Mouse (Mus musculus): ENCODE results near the gene Rnf13. TPM values are rescaled to one million over a fixed set of nuclear protein-coding genes. Genes with fewer than 3 reads are reported as not detected.

Gene Rnf13
- polyA plus RNA-seq (2015; fragmentation: Nextera tagmentation; extraction: Ambion mirVana): 30.5 and 35.6 TPM in 2 replicates

DNA sequence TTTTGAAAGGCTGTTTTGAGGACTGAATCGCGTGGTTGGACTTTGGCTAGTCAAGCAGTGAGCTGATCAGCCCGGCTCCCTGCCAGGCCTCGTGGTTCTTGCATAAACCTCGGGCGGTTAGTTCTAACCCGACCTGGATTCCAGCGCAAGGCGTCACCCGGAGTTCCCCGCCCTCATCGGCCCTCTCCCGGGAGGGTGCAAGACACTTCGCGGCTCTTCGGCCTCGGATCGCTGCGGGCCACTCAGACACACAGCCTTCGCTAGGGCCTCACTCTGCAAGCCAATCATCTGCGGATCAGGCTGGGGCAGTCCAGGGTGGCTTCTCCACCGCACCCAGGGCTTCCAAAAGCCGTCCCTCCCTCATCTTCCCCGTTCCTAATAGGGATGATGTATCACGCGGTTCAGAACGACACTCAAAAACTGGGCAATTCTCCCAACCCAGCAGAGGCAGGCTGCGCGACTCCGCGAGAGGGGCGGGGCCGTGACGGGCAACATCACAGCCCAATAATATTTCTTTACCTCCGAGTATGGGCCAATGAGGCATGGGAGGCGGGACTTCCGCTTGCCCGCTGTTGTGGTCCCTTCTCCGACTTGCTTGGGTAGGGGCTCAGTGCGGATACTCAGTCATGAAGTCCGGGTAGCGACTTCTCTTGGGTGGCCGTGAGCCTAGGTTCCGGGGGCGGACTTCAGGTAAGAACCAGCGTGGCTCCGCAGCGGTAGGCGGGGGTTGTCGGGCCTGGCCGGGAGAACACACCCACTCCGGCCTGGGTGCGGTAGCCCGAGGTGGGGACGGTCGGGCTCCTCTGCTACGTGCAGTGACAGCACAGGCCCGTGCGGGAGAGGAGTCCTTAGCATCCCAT lies at the start of gene Rnf13:
TSS of gene Rnf13 (plus strand) at position 552 of the 860 bp plus-strand sequence.
- peak; percentile 96 for ATAC-seq (ENCODE audit: low read depth)
- Histone ChIP-seq H3K27ac (peak within 1 kb of the TSS; percentile 90), H3K36me3 (no peaks in the 10 kb centered on the region), H3K27me3 (no peaks in the 10 kb centered on the region), H3K4me3 (replicated peaks) (peak within 1 kb of the TSS; percentile 76), H3K9me3 (replicated peaks) (no peaks in the 10 kb centered on the region), H3K9ac (peak within 1 kb of the TSS; percentile 76), H3K4me2 (peak within 1 kb of the TSS; percentile 85), H3K4me1 (replicated peaks) (peaks cover 22% of the 10 kb centered on the region)
- under 1% methylated on average over 59 of the region's 59 CpGs for WGBS (ENCODE audit: insufficient replicate concordance)
- DNase-seq: peak; percentile 92

DNA sequence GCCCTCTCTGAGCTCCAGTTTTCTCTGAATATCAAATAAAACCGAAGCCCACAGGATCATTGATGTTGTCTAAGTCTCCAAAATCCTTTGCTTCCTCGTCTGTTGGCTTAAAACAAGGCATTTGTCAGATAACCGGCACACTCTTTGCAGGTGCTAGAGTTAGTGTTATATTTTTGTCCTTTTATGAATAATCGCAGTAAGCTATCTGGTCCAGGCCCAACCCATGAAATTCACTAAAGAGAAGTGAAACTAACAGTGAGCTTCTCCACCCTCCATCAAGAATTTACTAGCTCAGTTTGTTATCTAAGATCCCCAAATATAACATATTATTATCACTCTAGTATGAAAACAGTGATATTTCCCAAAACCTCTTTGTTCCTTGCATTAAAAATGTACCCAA lies 44.1 kb upstream of the Rnf13 start:
- H3K27ac ChIP-seq: no peak overlapping the region
- no peak overlapping the region for H3K4me3 ChIP-seq (replicated peaks)
- H3K4me2 ChIP-seq: no peak overlapping the region
- no peaks in the 10 kb centered on the region for H3K27me3 ChIP-seq
- ATAC-seq (ENCODE audit: low read depth) (no peak), DNase-seq (no peak)
- H3K9ac ChIP-seq: no peak overlapping the region
- H3K9me3 ChIP-seq (replicated peaks): no peaks in the 10 kb centered on the region
- H3K36me3 ChIP-seq: no peaks in the 10 kb centered on the region
- WGBS (ENCODE audit: insufficient replicate concordance): 60% methylated on average over 4 of the region's 4 CpGs
- no peaks in the 10 kb centered on the region for H3K4me1 ChIP-seq (replicated peaks)

- Histone ChIP-seq H3K9ac (no peak within 1 kb of the TSS), H3K4me1 (replicated peaks) (no peaks in the 10 kb centered on the region), H3K27me3 (no peaks in the 10 kb centered on the region), H3K36me3 (no peaks in the 10 kb centered on the region), H3K4me3 (replicated peaks) (no peak within 1 kb of the TSS), H3K9me3 (replicated peaks) (no peaks in the 10 kb centered on the region), H3K4me2 (no peak within 1 kb of the TSS), H3K27ac (no peak within 1 kb of the TSS)
- 43% methylated on average over 2 of the region's 2 CpGs for WGBS (ENCODE audit: insufficient replicate concordance)
- DNase-seq (no peak), ATAC-seq (ENCODE audit: low read depth) (no peak)
Measured at GRCm38 (mm10) chr3:57692719-57693118, 43.1 kb upstream of the Rnf13 start, which contains the start of gene Ankub1. Gene Ankub1, minus strand, starts transcription at chr3:57692799.

- no peaks in the 10 kb centered on the region for H3K27me3 ChIP-seq
- H3K9me3 ChIP-seq (replicated peaks): no peaks in the 10 kb centered on the region
- H3K4me3 ChIP-seq (replicated peaks): no peak overlapping the region
- DNase-seq (no peak), ATAC-seq (ENCODE audit: low read depth) (no peak)
- no peak overlapping the region for H3K4me2 ChIP-seq
- no peak overlapping the region for H3K9ac ChIP-seq
- WGBS (ENCODE audit: insufficient replicate concordance): 64% methylated on average over 4 of the region's 4 CpGs
- H3K4me1 ChIP-seq (replicated peaks): no peaks in the 10 kb centered on the region
- no peaks in the 10 kb centered on the region for H3K36me3 ChIP-seq
- H3K27ac ChIP-seq: peak overlapping the region; percentile 81
Measured at GRCm38 (mm10) chr3:57696249-57696648, 39.6 kb upstream of the Rnf13 start.

- H3K36me3 ChIP-seq: no peaks in the 10 kb centered on the region
- H3K27ac ChIP-seq: peak overlapping the region; percentile 81
- H3K27me3 ChIP-seq: no peaks in the 10 kb centered on the region
- no peaks in the 10 kb centered on the region for H3K4me1 ChIP-seq (replicated peaks)
- H3K4me2 ChIP-seq: no peak overlapping the region
- no peaks in the 10 kb centered on the region for H3K9me3 ChIP-seq (replicated peaks)
- no peak for DNase-seq
- H3K9ac ChIP-seq: no peak overlapping the region
- H3K4me3 ChIP-seq (replicated peaks): no peak overlapping the region
- peak; percentile 71 for ATAC-seq (ENCODE audit: low read depth)
- 66% methylated on average over 9 of the region's 9 CpGs for WGBS (ENCODE audit: insufficient replicate concordance)
Measured at GRCm38 (mm10) chr3:57696779-57697178, 39.1 kb upstream of the Rnf13 start.

GRCm38 (mm10) chr3:57714151-57714550 lies 21.7 kb upstream of the Rnf13 start:
- WGBS (ENCODE audit: insufficient replicate concordance): 61% methylated on average over 6 of the region's 6 CpGs
- H3K27me3 ChIP-seq: no peaks in the 10 kb centered on the region
- ATAC-seq (ENCODE audit: low read depth) (no peak), DNase-seq (no peak)
- no peak overlapping the region for H3K4me2 ChIP-seq
- H3K27ac ChIP-seq: no peak overlapping the region
- H3K36me3 ChIP-seq: no peaks in the 10 kb centered on the region
- H3K9me3 ChIP-seq (replicated peaks): no peaks in the 10 kb centered on the region
- H3K9ac ChIP-seq: no peak overlapping the region
- H3K4me3 ChIP-seq (replicated peaks): no peak overlapping the region
- H3K4me1 ChIP-seq (replicated peaks): no peaks in the 10 kb centered on the region

- no peak overlapping the region for H3K4me2 ChIP-seq
- H3K27me3 ChIP-seq: no peaks in the 10 kb centered on the region
- DNase-seq (no peak), ATAC-seq (ENCODE audit: low read depth) (no peak)
- no peaks in the 10 kb centered on the region for H3K36me3 ChIP-seq
- H3K4me1 ChIP-seq (replicated peaks): peaks cover 20% of the 10 kb centered on the region
- H3K9ac ChIP-seq: no peak overlapping the region
- H3K9me3 ChIP-seq (replicated peaks): no peaks in the 10 kb centered on the region
- H3K27ac ChIP-seq: no peak overlapping the region
- no peak overlapping the region for H3K4me3 ChIP-seq (replicated peaks)
- whole genome bisulfite sequencing (ENCODE audit: insufficient replicate concordance): 71% methylated on average over 5 of the region's 5 CpGs
Measured at GRCm38 (mm10) chr3:57732206-57732915, 3.5 kb upstream of the Rnf13 start.

DNA sequence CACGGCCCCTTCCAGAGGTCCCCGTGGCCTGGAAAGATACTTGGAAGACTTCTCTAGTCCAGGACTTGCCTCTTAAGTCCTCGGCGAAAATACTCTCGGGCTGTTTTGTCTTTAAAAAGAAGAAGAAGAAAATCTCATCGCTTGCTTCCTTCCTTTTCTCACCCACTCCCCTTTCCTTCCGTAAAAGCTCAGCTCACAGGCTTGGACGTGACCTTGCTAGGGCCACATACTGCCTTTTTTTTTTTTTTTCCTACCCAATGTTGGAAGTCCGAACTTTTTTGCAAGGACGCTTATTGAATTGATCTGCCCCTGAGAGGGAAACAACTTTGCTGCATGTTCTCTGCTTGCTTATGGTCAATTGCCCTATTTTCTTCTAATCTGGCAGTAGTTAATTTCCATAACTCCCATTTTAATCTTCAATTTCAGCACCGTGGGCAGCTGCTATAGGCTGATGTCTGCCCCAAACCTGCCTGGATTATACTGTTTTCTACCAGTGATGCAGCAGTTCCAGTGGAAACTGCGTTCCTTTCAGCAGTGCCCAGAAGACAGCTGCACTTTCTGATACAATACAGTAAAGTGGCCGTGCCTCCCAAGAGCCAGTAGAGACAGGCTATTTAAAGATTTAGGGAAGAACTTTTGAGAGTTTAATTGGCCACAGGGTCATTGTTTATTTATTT lies 695 bp downstream of the Rnf13 start:
- H3K4me2 ChIP-seq: peak overlapping the region; percentile 85
- peaks cover 22% of the 10 kb centered on the region for H3K4me1 ChIP-seq (replicated peaks)
- H3K9me3 ChIP-seq (replicated peaks): no peaks in the 10 kb centered on the region
- H3K4me3 ChIP-seq (replicated peaks): peak overlapping the region; percentile 76
- DNase-seq (peak; percentile 4), ATAC-seq (ENCODE audit: low read depth) (no peak)
- peak overlapping the region; percentile 90 for H3K27ac ChIP-seq
- WGBS (ENCODE audit: insufficient replicate concordance): 2% methylated on average over 13 of the region's 13 CpGs
- no peaks in the 10 kb centered on the region for H3K27me3 ChIP-seq
- peak overlapping the region; percentile 76 for H3K9ac ChIP-seq
- no peaks in the 10 kb centered on the region for H3K36me3 ChIP-seq

GRCm38 (mm10) chr3:57739830-57740229 lies 4.0 kb downstream of the Rnf13 start:
- Histone ChIP-seq H3K9ac (no peak overlapping the region), H3K36me3 (no peaks in the 10 kb centered on the region)
- no peak for ATAC-seq (ENCODE audit: low read depth)

GRCm38 (mm10) chr3:57748576-57749267 lies 12.9 kb downstream of the Rnf13 start:
- H3K9ac ChIP-seq: no peak overlapping the region
- H3K4me3 ChIP-seq (replicated peaks): no peak overlapping the region
- no peak overlapping the region for H3K27ac ChIP-seq
- 74% methylated on average over 3 of the region's 3 CpGs for WGBS (ENCODE audit: insufficient replicate concordance)
- no peak overlapping the region for H3K4me2 ChIP-seq
- no peak for ATAC-seq (ENCODE audit: low read depth)
- H3K27me3 ChIP-seq: no peaks in the 10 kb centered on the region
- H3K4me1 ChIP-seq (replicated peaks): no peaks in the 10 kb centered on the region; the same call in 1 of the 2 replicates
- no peaks in the 10 kb centered on the region for H3K9me3 ChIP-seq (replicated peaks)
- no peaks in the 10 kb centered on the region for H3K36me3 ChIP-seq
- DNase-seq: no peak

More at GRCm38 (mm10) chr3:57739830-57740229, 4.0 kb downstream of the Rnf13 start:
- Histone ChIP-seq H3K4me3 (replicated peaks) (no peak overlapping the region), H3K27ac (no peak overlapping the region), H3K4me1 (replicated peaks) (peaks cover 21% of the 10 kb centered on the region), H3K27me3 (no peaks in the 10 kb centered on the region), H3K4me2 (no peak overlapping the region), H3K9me3 (replicated peaks) (no peaks in the 10 kb centered on the region)
- DNase-seq: no peak
- WGBS (ENCODE audit: insufficient replicate concordance): 70% methylated on average over 1 of the region's 1 CpGs

- Histone ChIP-seq H3K4me3 (replicated peaks) (no peak overlapping the region), H3K9me3 (replicated peaks) (no peaks in the 10 kb centered on the region), H3K27ac (no peak overlapping the region), H3K9ac (no peak overlapping the region), H3K36me3 (no peaks in the 10 kb centered on the region), H3K27me3 (no peaks in the 10 kb centered on the region), H3K4me1 (replicated peaks) (no peaks in the 10 kb centered on the region), H3K4me2 (no peak overlapping the region)
- 75% methylated on average over 2 of the region's 2 CpGs for WGBS (ENCODE audit: insufficient replicate concordance)
- DNase-seq (no peak), ATAC-seq (ENCODE audit: low read depth) (no peak)
Measured at GRCm38 (mm10) chr3:57776915-57777314, 41.1 kb downstream of the Rnf13 start.

Measured in liver, embryonic 13.5 days (tissue).